Mouse (Mus musculus) midbrain, embryonic 10.5 days (tissue): Measurements from ENCODE around the gene Clybl. TPM values are rescaled to one million over a fixed set of nuclear protein-coding genes. Genes with fewer than 3 reads are reported as not detected.

ENCODE experiments used
- DNase-seq: peaks from one replicate; pipeline ENCODE4 v3.0.0-alpha.2; 2017; ENCODE audit warnings: low spot score
- H3K27ac ChIP-seq: fragments of 300-500 bp; sonication (generic); replicated peaks from 2 replicates; pipeline ENCODE4 v1.5.1; 2016; ENCODE audit warnings: mild to moderate bottlenecking
- H3K27me3 ChIP-seq: fragments of 300-500 bp; sonication (generic); 2 replicates; pipeline ENCODE4 v1.6.1; 2016; ENCODE audit warnings: low read depth, mild to moderate bottlenecking; ENCODE audit not compliant: poor library complexity, severe bottlenecking
- H3K36me3 ChIP-seq: fragments of 300-500 bp; sonication (generic); 2 replicates; pipeline ENCODE4 v1.6.1; 2016; ENCODE audit warnings: mild to moderate bottlenecking, moderate library complexity
- H3K4me1 ChIP-seq: fragments of 300-500 bp; sonication (generic); 2 replicates; pipeline ENCODE4 v1.6.1; 2016
- H3K4me3 ChIP-seq: fragments of 300-500 bp; sonication (generic); 2 replicates; pipeline ENCODE4 v1.5.1; 2016; ENCODE audit warnings: mild to moderate bottlenecking, moderate library complexity
- H3K9me3 ChIP-seq: fragments of 300-500 bp; sonication (generic); replicated peaks from 2 replicates; pipeline ENCODE4 v1.6.1; 2016; ENCODE audit warnings: mild to moderate bottlenecking
- WGBS: fragments of 180-500 bp; shearing (Covaris S2); methylation state at CpG from one replicate; pipeline ENCODE4 v1.1.7; 2016; 5-methylcytosine and 5-hydroxymethylcytosine counted together
- polyA plus RNA-seq: library from polyadenylated mRNA; unstranded; fragments of >200 nt; fragmentation: Nextera tagmentation; extraction: Ambion mirVana; gene quantifications from 2 replicates; pipeline ENCODE4 v1.2.1, GENCODE M21; 2016

The Clybl gene
- polyA plus RNA-seq, 1 experiment from 2014 or later = 29.1 TPM

- no peaks in the 10 kb centered on the region for H3K9me3 ChIP-seq
- H3K36me3 ChIP-seq = no peaks in the 10 kb centered on the region
- peaks cover under 1% of the 10 kb centered on the region; the same call in 1 of the 2 replicates for H3K4me1 ChIP-seq
- H3K27ac ChIP-seq = no peak overlapping the region
- no peak for DNase-seq
- H3K4me3 ChIP-seq = no peak overlapping the region
- WGBS = 84% methylated on average over 4 of the region's 4 CpGs
- no peaks in the 10 kb centered on the region for H3K27me3 ChIP-seq
These were observed 157.3 kb downstream of the Clybl start for GRCm38 (mm10) chr14:122338784-122339183.

- Histone ChIP-seq H3K4me3 (no peak overlapping the region), H3K27ac (no peak overlapping the region), H3K36me3 (no peaks in the 10 kb centered on the region), H3K9me3 (no peaks in the 10 kb centered on the region), H3K4me1 (peaks cover 14% of the 10 kb centered on the region), H3K27me3 (no peaks in the 10 kb centered on the region)
- WGBS = 93% methylated on average over 5 of the region's 5 CpGs
- no peak for DNase-seq
These were observed 158.6 kb downstream of the Clybl start for GRCm38 (mm10) chr14:122340141-122340540.

- 46% methylated on average over 6 of the region's 6 CpGs for WGBS
- no peaks in the 10 kb centered on the region; the same call in 1 of the 2 replicates for H3K27me3 ChIP-seq
These were observed 160.3 kb downstream of the Clybl start for GRCm38 (mm10) chr14:122341591-122342360.

GRCm38 (mm10) chr14:122344272-122345224 is 163.0 kb downstream of the Clybl start:
- WGBS = 71% methylated on average over 18 of the region's 18 CpGs
- peaks cover 23% of the 10 kb centered on the region for H3K4me1 ChIP-seq
- peak overlapping the region; percentile 23; the same call in 1 of the 2 replicates for H3K27ac ChIP-seq
- DNase-seq = no peak
- H3K36me3 ChIP-seq = no peaks in the 10 kb centered on the region
- H3K9me3 ChIP-seq = no peaks in the 10 kb centered on the region
- H3K4me3 ChIP-seq = no peak overlapping the region
- no peaks in the 10 kb centered on the region; the same call in 1 of the 2 replicates for H3K27me3 ChIP-seq

More at GRCm38 (mm10) chr14:122341591-122342360, 160.3 kb downstream of the Clybl start:
- Histone ChIP-seq H3K4me3 (no peak overlapping the region), H3K36me3 (no peaks in the 10 kb centered on the region), H3K27ac (no peak overlapping the region), H3K9me3 (no peaks in the 10 kb centered on the region), H3K4me1 (peaks cover 16% of the 10 kb centered on the region)
- no peak for DNase-seq

- no peak for DNase-seq
- peaks cover 23% of the 10 kb centered on the region for H3K4me1 ChIP-seq
- 92% methylated on average over 7 of the region's 7 CpGs for WGBS
- H3K27ac ChIP-seq = peak overlapping the region; percentile 23; the same call in 1 of the 2 replicates
- H3K9me3 ChIP-seq = no peaks in the 10 kb centered on the region
- no peak overlapping the region for H3K4me3 ChIP-seq
- no peaks in the 10 kb centered on the region for H3K36me3 ChIP-seq
- no peaks in the 10 kb centered on the region; the same call in 1 of the 2 replicates for H3K27me3 ChIP-seq
These were observed 166.6 kb downstream of the Clybl start for GRCm38 (mm10) chr14:122348069-122348468.

- no peak for DNase-seq
- H3K4me1 ChIP-seq = peaks cover 18% of the 10 kb centered on the region
- no peaks in the 10 kb centered on the region for H3K9me3 ChIP-seq
- no peaks in the 10 kb centered on the region; the same call in 1 of the 2 replicates for H3K27me3 ChIP-seq
- no peaks in the 10 kb centered on the region for H3K36me3 ChIP-seq
- WGBS = 90% methylated on average over 5 of the region's 5 CpGs
- no peak overlapping the region for H3K27ac ChIP-seq
- no peak overlapping the region for H3K4me3 ChIP-seq
These were observed 167.8 kb downstream of the Clybl start for GRCm38 (mm10) chr14:122349326-122349725.

- no peaks in the 10 kb centered on the region for H3K9me3 ChIP-seq
- no peak for DNase-seq
- 95% methylated on average over 4 of the region's 4 CpGs for WGBS
- no peaks in the 10 kb centered on the region; the same call in 1 of the 2 replicates for H3K27me3 ChIP-seq
- no peak overlapping the region for H3K27ac ChIP-seq
- H3K4me1 ChIP-seq = peaks cover 13% of the 10 kb centered on the region
- H3K4me3 ChIP-seq = no peak overlapping the region
- H3K36me3 ChIP-seq = no peaks in the 10 kb centered on the region
These were observed 168.3 kb downstream of the Clybl start for GRCm38 (mm10) chr14:122349761-122350160.

GRCm38 (mm10) chr14:122350766-122351165 is 169.3 kb downstream of the Clybl start:
- H3K9me3 ChIP-seq = no peaks in the 10 kb centered on the region
- DNase-seq = no peak
- peaks cover 7% of the 10 kb centered on the region; the same call in 1 of the 2 replicates for H3K4me1 ChIP-seq
- 88% methylated on average over 8 of the region's 8 CpGs for WGBS
- no peak overlapping the region for H3K27ac ChIP-seq
- H3K27me3 ChIP-seq = no peaks in the 10 kb centered on the region; the same call in 1 of the 2 replicates
- H3K36me3 ChIP-seq = no peaks in the 10 kb centered on the region
- H3K4me3 ChIP-seq = no peak overlapping the region

GRCm38 (mm10) chr14:122357316-122357715 is 175.8 kb downstream of the Clybl start:
- 85% methylated on average over 4 of the region's 4 CpGs for WGBS
- no peaks in the 10 kb centered on the region for H3K36me3 ChIP-seq
- H3K9me3 ChIP-seq = no peaks in the 10 kb centered on the region
- H3K27ac ChIP-seq = no peak overlapping the region
- DNase-seq = no peak
- H3K4me1 ChIP-seq = peaks cover 8% of the 10 kb centered on the region; the same call in 1 of the 2 replicates
- H3K4me3 ChIP-seq = no peak overlapping the region
- H3K27me3 ChIP-seq = peaks cover 19% of the 10 kb centered on the region; the same call in 1 of the 2 replicates

- no peak overlapping the region for H3K27ac ChIP-seq
- WGBS = 78% methylated on average over 3 of the region's 3 CpGs
- H3K4me1 ChIP-seq = peaks cover 13% of the 10 kb centered on the region; the same call in 1 of the 2 replicates
- no peak overlapping the region for H3K4me3 ChIP-seq
- no peak for DNase-seq
- H3K27me3 ChIP-seq = peaks cover 31% of the 10 kb centered on the region
- H3K36me3 ChIP-seq = no peaks in the 10 kb centered on the region
- H3K9me3 ChIP-seq = no peaks in the 10 kb centered on the region
These were observed 177.1 kb downstream of the Clybl start for GRCm38 (mm10) chr14:122358592-122358991.

GRCm38 (mm10) chr14:122359136-122359905 is 177.8 kb downstream of the Clybl start:
- H3K4me3 ChIP-seq = no peak overlapping the region
- no peak overlapping the region for H3K27ac ChIP-seq
- H3K36me3 ChIP-seq = no peaks in the 10 kb centered on the region
- WGBS = 90% methylated on average over 23 of the region's 23 CpGs
- peaks cover 38% of the 10 kb centered on the region for H3K27me3 ChIP-seq
- DNase-seq = no peak
- no peaks in the 10 kb centered on the region for H3K9me3 ChIP-seq
- peaks cover 13% of the 10 kb centered on the region; the same call in 1 of the 2 replicates for H3K4me1 ChIP-seq

- H3K4me3 ChIP-seq = no peak overlapping the region
- no peak overlapping the region for H3K27ac ChIP-seq
- H3K36me3 ChIP-seq = no peaks in the 10 kb centered on the region
- no peaks in the 10 kb centered on the region for H3K9me3 ChIP-seq
- 89% methylated on average over 9 of the region's 9 CpGs for WGBS
- DNase-seq = no peak
- peaks cover 13% of the 10 kb centered on the region; the same call in 1 of the 2 replicates for H3K4me1 ChIP-seq
- H3K27me3 ChIP-seq = peaks cover 44% of the 10 kb centered on the region
These were observed 180.3 kb downstream of the Clybl start for GRCm38 (mm10) chr14:122361807-122362206.
